Mouse (Mus musculus): Measurements from ENCODE around the gene Uncx.
"Not testable (repeated sequence)": the region's sequence is repeated elsewhere in the genome, so short reads cannot be mapped to it uniquely, and the experiment has no call there.

Uncx gene

GRCm38 (mm10) chr5:139558917-139559660, 15.8 kb downstream of the Uncx start:
- in situ Hi-C loops (cut with MboI; ENCODE audit: unreplicated experiment in 2 of 2), result no loop called here

- in situ Hi-C loops (cut with MboI; ENCODE audit: unreplicated experiment in 2 of 2), result no loop called here
Measured at GRCm38 (mm10) chr5:139559782-139560181, 16.5 kb downstream of the Uncx start.

DNA sequence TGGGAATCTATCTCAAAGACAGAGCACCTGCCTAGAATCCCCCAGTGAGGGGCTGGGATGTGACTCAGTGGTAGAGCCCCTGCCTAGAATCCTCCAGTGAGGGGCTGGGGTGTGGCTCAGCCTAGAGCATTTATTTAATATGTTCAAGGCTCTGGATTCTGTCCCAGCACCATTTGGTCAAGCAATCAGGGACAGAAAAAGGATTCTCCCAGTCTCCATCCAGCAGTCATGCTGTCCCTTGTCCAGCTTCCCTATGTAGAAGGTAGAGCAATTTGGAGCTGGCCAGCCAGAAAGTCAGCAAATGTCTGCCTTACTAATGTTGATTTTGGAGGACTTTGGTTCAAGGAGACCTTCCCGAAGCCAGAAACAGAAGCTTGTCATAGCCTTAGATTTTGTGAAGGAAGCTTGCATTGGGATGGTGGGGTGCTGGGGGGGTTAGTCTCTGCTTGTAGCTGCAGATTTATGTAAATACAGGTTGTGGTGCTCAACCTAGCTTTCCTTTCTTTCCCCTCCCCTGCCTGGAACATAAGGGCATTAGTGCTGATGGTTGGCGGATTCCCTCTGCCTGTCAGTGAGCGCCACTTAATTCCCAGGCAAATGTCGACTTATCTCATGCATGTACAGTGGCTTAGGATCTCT, 18.2 kb downstream of the Uncx start:
- in situ Hi-C loops (cut with MboI; ENCODE audit: unreplicated experiment in 2 of 2), result no loop called here

DNA sequence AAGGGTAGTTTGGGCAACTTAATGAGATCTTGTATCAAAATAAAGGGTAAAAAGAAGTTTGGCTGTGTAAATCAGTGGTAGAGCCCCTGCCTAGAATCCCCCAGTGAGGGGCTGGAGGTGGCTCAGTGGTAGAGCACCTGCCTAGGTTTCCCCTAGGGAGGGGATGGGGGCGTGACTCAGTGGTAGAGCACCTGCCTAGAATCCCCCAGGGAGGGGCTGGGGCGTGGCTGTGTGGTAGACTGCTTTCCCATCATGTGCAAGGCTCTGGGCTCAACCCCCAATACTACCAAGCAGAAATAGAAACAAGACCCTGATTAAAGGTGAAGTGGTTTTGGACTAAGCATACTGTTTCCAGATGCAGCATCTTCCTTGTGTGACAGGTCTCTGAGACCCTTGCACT, 21.4 kb downstream of the Uncx start:
- in situ Hi-C loops (cut with MboI; ENCODE audit: unreplicated experiment in 2 of 2), result no loop called here

DNA sequence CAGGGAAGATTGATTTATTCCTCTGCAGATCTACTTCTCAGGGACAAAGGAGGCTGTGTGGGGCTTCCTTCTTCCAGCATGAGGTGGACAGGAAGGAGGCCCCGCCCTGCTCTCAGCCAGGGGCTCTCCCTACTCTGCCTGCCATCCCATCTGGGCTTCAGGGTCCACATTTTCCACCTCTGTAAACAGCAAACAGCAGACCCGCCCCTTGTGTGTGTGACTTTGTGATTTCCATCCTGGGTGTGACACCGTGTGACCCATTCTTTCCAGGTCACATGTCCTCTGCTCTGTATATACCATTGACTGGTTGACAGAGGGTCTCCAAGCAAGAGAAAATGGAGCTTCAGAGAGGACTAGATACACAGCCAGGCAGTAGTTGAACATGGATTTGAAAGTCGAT, 22.2 kb downstream of the Uncx start:
- in situ Hi-C loops (cut with MboI; ENCODE audit: unreplicated experiment in 2 of 2), result no loop called here

DNA sequence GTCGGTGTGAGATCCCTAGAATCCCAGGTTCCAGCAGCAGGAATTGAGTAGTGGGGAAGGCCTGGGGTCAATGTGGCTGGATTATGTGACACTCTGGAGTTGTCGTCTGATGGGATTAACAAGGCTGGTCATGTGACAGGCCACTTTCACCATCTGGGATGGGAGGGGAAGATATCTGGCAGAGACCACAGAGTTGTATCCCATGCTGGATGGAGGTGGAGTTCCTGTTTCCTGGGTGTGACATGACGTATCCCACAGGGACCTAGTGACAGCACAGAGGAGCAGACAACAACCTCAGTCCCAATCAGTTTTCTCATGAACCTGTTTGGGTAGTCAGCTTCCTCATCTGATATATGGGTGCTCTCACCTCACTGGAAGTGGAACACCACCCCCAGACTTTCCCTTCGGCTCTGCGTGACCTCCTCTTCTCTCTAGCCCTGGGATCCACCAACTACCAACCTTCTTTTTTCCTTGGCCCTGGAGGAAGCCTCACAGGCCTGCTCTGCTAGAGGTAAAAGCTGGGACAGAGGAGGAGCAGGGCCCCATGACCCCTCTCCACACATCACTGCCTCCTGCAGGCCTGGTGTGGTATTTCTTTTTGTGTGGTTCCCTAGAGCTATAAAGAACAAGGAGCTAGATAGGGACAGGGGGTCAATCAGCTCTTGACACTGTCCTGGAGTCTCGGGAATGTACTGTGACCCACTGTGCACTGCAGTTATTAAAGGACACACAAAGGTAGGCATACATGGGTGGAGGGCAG, 23.5 kb downstream of the Uncx start:
- in situ Hi-C loops (cut with MboI; ENCODE audit: unreplicated experiment in 2 of 2), result no loop called here

DNA sequence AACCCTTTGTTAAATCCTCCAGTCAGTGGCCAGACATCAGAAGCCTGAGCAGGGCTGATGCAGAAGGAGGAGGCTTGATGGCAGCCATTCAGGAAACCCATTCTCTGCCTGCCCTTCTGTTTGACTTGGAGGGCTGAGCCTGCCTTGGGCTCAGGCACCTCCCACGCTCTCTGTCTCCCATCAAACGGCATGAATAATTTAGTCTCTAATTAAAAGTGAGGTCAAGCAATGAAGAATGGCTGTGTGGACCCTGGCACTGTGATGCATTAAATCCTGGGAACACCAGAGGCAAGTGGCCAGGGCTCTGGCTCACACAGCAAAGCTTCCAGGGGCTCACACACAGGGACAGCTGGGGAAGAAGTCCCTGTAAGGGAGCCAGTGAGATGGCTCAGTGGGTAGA, 24.8 kb downstream of the Uncx start:
- in situ Hi-C loops (cut with MboI; ENCODE audit: unreplicated experiment in 2 of 2), result no loop called here

DNA sequence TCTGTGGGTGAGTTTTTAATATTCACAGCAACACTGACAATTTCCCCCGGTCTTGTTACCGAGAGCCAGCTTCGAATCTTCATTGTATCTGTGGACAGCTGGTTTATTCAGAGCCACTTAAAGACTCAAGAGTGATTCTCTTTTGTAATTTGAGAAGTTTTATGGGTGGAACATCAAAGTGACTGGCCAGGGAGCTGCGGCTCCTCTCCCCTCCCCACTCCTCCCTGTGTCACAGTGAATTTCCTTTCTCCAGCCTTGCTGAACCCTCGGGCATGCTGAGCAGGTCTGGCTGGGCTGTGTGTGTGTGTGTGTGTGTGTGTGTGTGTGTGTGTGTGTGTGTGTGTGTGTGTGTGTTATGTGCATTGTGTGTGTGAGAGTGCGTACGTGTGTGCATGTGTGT, 29.2 kb downstream of the Uncx start:
- in situ Hi-C loops (cut with MboI; ENCODE audit: unreplicated experiment in 2 of 2), result no loop called here

GRCm38 (mm10) chr5:139573606-139574311, 30.5 kb downstream of the Uncx start:
- in situ Hi-C loops (cut with MboI; ENCODE audit: unreplicated experiment in 2 of 2), result no loop called here

GRCm38 (mm10) chr5:139575054-139575453, 31.8 kb downstream of the Uncx start:
- in situ Hi-C loops (cut with MboI; ENCODE audit: unreplicated experiment in 2 of 2), result no loop called here

DNA sequence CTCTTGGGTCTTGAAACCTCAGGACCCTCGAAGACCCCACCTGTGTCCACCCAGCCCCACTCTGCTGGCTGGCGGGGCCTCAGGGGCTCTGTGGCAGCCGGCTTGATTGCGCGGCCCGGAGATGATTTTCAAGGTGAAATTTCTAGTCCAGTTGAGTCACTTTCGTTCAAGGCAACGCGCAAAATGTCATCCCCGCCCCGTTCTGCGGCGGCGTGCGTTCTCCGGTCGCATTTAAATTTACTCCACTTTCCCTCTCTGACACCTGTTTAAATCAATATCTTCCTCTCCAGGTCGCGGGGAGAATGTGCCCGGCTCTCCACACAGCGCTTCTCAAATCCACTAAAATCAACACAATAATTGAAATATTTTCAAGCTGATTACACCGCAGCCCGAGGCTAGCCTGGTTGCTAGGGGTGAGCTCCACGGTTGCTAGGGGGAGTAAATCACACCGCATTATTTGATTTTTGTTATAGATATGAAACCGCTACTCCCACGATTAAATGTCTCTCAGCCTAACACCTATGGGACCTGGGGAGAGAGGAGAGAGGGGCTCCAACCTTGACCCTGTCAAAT, 37.0 kb downstream of the Uncx start:
- in situ Hi-C loops (cut with MboI; ENCODE audit: unreplicated experiment in 2 of 2), result no loop called here

DNA sequence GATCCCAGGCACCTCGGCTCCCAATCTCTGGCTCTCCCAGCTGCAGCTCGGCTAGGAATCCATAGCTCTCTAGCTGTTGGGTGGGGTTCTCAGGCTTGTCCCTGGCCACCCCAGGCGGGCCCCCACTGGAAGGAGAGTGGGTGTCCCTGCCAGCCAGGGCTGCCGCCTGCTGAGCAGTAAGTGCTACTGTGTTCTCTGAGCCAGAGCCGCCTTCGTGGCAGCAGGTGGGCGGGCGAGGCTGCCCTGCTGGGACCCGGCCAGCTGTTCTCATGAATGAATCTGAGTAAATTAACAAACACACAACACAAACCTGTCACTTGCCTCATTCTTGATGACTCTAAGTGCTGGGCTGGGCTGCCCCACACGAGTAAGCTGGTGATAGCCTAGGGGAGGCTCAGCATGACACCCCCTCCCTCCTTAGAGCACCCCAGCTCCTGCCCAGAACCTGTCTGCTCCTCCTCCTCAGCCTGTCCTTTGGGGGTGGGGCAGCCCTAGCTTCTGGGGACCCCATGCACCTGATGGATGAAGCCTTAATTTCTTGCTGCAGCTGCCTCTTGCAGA, 38.1 kb downstream of the Uncx start:
- in situ Hi-C loops (cut with MboI; ENCODE audit: unreplicated experiment in 2 of 2), result no loop called here

- in situ Hi-C loops (cut with MboI; ENCODE audit: unreplicated experiment in 2 of 2), result no loop called here
Measured at GRCm38 (mm10) chr5:139584971-139585747, 41.9 kb downstream of the Uncx start.

DNA sequence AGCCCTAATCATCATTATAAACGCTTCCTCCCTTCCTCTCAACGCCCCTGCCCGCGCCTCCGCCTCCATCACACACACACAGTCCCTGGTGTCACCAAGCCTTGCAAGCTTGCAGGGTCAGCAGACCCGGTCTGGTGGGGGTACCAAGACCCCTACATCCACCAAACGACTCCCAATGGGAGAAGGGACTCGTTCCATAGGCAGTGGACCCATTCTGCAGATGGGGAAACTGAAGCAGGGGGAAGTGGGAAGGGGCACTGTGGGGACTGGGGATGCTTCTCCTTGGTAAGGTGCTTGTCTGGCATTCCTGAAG, 42.4 kb downstream of the Uncx start:
- in situ Hi-C loops (cut with MboI; ENCODE audit: unreplicated experiment in 2 of 2), result no loop called here

- in situ Hi-C loops (cut with MboI; ENCODE audit: unreplicated experiment in 2 of 2), result not testable (repeated sequence)
Measured at GRCm38 (mm10) chr5:139587459-139587858, 44.2 kb downstream of the Uncx start.

DNA sequence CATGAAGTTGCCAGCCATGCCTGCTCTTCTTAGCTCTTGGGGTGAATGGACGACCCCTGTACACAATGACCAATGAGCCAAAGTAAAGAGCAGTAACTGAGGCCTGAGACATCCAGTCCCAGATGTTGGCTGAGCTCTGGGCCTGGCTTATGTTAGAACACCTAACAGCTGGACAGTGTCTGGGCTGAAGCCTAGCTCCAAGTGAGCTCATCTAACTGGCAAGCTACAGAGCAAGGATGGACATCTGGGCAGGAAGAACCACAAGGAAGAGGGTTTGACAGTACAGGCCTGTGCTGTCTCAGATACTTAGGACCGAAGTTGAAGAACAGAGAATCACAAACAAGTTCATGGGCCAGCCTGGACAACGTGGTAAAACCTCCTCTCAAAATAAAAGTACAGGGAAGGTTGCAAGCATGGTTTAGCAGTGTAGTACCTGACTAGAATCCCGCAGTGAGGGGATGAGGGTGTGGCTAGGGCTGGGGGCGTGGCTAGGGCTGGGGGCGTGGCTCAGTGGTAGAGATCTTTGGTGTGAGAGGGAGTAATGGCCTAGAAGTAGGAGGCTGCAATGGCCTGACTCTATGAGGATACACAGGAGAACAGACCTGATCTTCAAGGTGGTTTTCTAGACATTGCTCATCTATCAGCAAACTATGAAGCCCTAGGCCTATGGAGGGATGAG, 47.5 kb downstream of the Uncx start:
- in situ Hi-C loops (cut with MboI; ENCODE audit: unreplicated experiment in 2 of 2), result not testable (repeated sequence)

DNA sequence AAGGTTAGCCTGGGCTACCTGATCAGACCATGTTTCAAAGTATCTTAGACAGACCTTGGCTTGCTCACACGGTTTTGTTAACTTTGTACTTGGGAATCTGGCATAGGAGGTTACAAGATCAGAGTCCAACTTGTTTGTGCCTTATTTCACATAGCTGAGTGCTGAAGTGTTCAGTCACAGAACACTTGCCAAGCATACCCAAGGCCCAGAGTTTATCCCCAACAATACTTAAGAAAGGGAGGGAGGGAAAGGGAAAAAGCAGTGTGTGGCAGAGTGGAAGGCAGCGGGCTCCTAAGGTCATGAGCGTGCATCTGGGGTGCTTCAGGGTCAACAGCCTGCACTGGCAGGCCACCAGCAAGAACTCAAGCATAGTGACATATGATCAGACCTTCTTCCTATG, 48.7 kb downstream of the Uncx start:
- in situ Hi-C loops (cut with MboI; ENCODE audit: unreplicated experiment in 2 of 2), result no loop called here

- in situ Hi-C loops (cut with MboI; ENCODE audit: unreplicated experiment in 2 of 2), result no loop called here
Measured at GRCm38 (mm10) chr5:139592850-139593249, 49.6 kb downstream of the Uncx start.

GRCm38 (mm10) chr5:139593746-139594145, 50.5 kb downstream of the Uncx start:
- in situ Hi-C loops (cut with MboI; ENCODE audit: unreplicated experiment in 2 of 2), result no loop called here

Data from v-Abl transformed pro-B cells (cell line).